Mouse (Mus musculus) left cerebral cortex, adult 8-10 months (tissue): ENCODE data around the gene Mycl. TPM values are rescaled to one million over a fixed set of nuclear protein-coding genes. Genes with fewer than 3 reads are reported as not detected.

Experiments
- DNase-seq, 2 experiments: peaks; one replicate each; pipeline ENCODE4 v3.0.0; 2022; ENCODE audit warnings: low spot score in 2 of 2
- total RNA-seq, 4 experiments: library from RNA; stranded (reverse); gene quantifications; 2 replicates each; pipeline ENCODE4 v1.2.4; 2022

Mycl gene
- total RNA-seq = 10 to 100 TPM; 12.1 to 13.1 (median 12.4) TPM

DNA sequence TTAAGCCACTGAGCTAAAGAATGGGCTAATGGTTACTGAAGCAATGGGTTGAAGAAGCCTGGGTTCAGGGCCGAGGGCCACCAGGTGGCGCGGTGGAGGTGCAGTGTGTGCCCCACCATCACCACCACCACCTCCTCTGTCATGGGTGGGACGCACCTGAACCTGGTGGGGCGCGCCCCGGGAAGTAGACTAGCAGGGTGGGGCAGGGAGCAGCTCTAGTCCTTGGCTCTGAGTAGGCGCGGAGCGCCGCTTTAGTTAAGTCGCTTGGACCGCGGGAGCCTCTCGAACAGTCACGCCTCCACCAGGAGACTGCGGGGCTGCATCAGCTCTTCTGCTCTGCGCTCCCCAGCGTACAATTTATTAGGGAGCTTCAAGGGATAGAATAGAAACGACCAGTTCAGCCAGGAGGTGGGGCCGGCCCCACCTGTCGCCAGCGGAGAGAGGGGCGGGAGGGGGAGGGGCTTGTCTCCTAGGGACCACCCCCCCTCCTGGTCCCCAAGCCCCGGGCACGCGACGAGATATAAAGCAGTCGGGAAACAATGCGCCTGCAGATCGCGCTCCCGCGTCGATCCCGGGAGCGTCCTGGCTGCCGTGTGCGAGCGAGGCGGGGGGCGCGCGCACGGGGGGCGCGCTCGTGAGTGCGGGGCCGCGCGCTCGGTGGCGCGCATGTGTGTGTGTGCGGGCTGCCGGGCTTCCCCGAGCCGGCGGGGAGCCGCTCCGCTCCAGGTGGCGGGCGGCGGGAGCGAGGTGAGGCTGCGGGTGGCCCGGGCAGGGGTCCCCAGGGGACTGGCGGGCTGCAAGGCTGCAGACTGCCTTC is at the start of gene Mycl:
Gene Mycl (plus strand): TSS at position 249 of the 817 bp plus-strand sequence.
- DNase-seq = peak; percentile 78 to 93

DNA sequence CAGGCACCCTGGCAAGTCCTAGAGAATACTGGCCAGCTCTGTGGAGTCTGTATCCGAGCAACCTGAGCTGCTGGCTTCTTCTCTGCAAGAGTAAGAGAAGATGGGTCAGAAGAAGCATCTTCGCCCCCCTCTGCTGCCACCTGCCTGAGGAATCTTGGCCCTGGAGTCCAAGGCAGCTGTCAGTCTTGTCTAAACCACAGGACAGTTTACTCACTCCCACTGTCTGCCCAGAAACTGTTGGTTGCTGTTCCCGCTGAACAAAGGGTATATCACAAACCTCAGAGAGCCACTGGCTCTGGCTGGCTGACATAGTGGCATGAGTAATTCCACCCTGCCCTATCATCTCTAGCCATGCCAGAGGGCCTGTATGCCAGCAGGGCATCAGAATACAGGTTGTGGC is 48.2 kb upstream of the Mycl start:
- no peak for DNase-seq

DNA sequence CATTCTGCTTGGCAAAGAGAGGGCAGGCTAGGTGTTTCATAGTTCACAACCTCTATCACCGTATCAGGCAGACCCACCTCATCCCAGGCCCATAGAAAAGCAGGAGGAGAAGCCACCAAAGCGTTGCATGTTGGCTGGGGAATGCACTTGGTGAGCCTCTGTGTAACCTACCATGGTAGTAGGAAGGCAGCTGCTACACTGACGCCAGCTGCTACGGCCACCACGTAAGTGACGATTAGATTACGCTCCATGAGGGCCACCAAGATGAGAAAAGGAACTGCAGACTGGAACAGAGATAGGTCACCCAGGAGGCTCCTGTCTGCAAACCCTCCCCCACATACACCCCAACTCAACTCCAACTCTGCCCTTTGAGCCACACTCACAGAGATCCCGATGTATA is 46.4 kb upstream of the Mycl start:
- DNase-seq = no peak

DNA sequence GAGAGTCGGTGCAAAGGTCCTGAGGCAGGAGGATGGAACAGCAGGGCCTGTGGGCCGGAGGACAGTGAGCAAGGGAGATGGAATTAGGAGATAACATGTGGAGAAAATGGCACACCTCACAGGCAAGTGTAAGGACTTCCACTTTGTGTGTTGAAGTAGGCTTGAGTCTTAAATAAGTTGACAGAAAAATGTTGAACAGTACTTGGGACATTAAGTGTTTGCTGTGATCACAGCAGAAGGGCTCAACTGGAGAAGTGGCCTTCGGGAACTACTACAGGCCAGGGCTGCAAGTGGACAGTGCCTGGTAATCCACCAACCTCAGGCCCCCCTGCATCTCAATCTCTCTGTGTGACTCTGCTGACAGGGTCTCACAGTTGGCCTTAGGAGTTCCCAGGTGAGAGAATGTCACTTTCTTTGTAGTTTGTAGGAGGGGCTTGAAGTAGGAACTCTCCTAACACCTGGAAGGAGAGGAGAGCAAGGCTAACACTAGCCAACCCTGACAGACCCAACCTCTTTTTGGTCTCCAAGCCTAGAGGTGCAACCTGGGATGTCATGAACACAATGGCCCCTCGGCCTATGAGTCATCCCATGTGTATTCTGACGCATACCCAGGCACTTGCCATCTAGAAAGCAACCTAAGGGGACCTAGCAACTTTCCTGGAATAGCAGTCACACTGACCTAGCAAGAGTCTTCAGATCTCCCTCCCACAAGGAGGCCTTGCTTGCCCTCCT is 40.6 kb upstream of the Mycl start:
- DNase-seq = no peak

DNA sequence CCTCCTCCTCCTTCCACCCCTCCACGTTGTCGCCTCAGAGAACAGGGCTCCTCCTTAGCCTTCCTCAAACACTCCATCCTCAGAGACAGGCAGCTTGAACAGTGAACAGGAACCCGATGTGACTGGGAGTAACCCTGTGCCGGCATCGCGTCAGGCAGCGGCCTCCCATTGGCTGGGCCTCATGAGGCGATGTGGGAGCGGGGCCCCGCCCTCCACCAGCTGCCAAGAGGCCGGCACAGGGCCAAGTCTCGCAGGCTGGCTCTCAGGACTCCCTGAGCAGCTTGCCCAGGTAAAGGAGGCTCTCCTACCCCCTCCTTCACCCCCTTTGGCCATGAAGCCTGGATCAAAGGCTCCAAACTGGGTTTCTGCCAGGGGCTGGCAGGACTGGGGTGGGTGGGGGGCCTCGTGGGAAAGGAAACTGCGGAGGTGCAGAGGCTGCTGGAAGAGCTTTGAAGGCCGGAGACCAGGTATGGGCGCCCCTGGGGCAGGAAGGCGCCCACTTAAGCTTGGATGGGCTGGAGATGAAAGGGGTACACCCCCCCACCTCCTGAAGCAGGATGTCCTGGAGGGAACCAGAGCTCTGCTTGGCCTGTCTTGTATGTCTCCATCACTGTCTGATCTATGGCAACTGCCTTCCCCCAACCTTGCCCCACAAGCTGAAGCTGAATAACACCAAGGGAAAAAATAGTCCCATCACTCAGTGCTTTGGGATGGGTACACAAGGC is 39.9 kb upstream of the Mycl start:
- peak; percentile 76 to 91 for DNase-seq

DNA sequence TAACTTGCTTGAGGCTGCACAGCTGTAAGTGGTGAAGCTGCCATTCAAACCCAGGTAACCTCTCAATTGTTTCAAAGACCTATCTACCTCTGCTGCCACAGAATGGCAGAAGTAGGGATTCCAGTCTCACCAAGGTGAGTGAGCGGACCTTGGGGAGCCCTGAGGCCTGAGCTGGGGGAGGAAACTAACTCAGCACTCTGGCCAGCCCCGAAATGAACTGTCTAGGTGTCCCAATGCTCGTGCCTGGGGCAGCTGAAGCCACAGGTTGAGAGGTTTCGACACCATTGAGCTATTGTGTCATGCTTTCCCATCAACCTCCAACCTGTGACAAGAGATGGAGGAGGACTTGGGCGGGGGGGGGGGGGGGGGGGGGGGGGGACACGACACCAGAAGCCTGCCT is 39.2 kb upstream of the Mycl start:
- DNase-seq = no peak

DNA sequence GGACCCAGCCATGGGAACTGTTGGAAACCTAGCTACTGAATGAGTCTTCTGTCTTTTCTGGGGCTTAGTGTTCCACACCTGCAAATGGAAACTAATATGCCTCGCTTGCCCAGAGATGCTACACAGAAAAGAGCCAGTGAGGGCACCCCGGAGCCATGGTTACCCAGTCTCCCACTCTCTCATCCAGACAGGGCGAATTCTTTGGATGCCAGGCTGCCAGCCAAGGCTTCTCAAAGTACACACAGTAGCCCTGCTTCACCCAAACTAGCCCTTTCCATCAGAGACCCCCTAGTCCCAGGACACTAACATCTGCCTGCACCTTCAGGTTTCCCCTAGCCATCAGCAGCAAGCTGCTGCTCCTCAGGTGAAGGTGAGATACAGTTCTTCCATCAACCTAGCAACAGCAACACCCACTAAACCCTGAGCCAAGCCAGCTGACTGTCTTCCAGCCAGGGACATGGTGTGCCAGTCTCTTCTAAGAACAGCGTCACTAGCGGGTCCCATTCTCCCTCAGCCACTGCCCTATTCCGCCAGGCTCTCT is 36.9 kb upstream of the Mycl start:
- DNase-seq = peak; percentile 31 to 44

DNA sequence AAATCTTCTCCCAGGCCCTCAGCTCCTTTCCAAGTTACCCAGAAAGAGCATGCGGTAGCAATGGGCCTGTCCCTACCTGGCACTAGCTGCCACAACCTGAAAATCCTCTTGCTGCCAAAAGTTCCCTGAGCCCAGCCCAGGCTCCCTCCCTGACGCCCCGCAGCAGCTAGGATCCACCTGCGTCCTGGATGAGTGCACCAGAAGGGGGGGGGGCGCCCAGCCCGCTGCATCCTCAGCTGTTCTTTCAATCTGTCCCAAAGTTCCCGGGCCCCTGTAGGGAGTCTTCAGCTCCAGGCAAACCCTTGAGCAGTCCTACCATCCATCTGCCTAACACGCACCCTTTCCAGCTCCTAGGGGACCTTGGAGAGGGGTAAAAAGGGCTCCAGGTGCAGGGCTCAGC is 35.6 kb upstream of the Mycl start:
- DNase-seq = no peak

GRCm38 (mm10) chr4:122960321-122961099 is 34.9 kb upstream of the Mycl start:
- peak in 1 of 2 experiments; percentile 21 for DNase-seq

DNA sequence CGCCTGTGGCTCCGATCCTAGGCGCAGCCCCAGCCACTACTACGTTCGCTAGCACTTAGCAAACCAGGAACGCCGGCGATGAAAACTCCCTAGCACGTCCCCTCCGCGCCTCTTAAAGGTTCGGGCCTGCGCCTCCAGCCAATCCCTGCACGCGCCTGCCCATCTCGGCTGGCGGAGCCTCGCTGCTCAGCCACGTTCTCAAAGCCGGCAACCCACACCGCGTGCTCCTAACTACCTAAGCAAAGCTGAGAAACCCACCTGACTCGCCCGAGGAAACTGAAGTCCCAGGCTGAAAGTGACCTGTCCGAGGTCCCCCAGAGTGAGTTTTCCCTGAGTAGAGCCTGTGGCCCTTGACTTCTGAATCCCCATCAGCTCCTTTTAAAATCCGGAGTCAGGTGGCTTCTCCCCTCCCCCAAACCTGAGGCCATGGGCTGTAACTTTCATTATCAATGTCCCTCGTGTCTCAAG is 34.3 kb upstream of the Mycl start, which contains the start of gene Mfsd2a:
Gene Mfsd2a (minus strand): TSS at position 89 of the 468 bp plus-strand sequence.
- peak; percentile 32 to 45 for DNase-seq

- no peak for DNase-seq
These were observed 33.9 kb upstream of the Mycl start for GRCm38 (mm10) chr4:122961589-122961988.

- no peak for DNase-seq
These were observed 32.7 kb upstream of the Mycl start for GRCm38 (mm10) chr4:122962751-122963150.

DNA sequence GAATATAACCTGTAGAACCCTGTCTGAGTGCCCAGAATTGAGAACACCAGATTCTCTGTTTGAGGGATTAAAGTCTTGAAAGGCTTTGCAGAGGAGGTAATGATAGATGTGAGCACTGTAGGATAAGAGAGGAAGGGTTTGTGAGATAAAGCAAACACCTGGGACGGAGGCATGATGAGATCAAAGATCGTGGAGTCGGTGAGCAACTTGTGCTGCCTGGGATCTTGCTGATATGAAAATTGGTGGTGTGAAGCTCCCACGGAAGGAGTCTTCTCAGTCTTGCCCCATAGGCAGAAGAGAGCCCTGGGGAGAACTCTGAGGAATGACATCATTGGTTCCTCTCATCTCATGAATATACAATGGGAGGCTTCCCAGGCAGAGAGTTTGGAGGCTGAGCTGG is 27.3 kb upstream of the Mycl start:
- no peak for DNase-seq

- DNase-seq = no peak
These were observed 24.3 kb upstream of the Mycl start for GRCm38 (mm10) chr4:122971191-122971590.

DNA sequence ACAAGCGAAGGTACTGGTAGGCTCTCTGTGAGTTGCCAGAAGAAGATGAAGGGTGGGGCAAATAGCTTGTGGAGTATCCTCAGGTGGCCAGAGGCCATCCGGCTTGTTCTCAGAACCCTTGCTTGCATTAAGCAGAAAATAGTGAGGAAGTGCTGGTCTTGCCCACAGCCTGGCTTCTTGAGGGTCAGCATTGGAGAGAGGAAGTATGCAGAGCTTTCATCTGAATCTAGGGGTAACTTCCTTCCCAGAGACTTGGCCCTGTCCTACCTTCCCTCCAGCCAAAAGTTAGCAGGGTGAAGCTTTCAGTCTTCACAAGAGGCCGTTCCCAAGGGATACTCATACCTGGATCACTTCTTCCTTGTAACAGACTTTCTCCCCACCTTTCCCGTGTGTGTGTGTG is 23.8 kb upstream of the Mycl start:
- no peak for DNase-seq

GRCm38 (mm10) chr4:122972056-122972455 is 23.4 kb upstream of the Mycl start:
- DNase-seq = no peak

- no peak for DNase-seq
These were observed 20.4 kb upstream of the Mycl start for GRCm38 (mm10) chr4:122974976-122975520.

GRCm38 (mm10) chr4:122976885-122977284 is 18.6 kb upstream of the Mycl start:
- DNase-seq = no peak

GRCm38 (mm10) chr4:122978850-122979249 is 16.6 kb upstream of the Mycl start:
- DNase-seq = no peak

DNA sequence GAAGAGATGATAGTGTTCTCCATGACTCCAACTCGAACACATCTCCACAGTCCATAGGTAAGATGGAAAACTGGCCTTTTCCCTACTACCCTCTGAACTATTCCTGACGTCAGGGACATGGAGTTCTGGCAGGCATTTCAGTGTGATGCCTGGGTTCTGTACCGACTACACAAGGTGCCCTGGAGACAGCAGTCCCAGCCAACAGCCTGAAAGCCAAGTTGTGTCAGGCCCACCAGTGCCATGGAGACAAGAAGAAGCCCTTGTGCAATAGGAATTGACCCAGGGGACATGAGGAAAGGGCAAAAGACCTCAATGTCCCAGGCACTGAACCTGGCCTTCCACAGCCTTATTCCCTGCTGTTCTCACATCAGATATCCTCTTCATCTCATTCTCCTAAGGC is 15.6 kb upstream of the Mycl start:
- no peak for DNase-seq
